Mouse (Mus musculus) myocyte (in vitro differentiated cells): ENCODE measurements around the gene Trmt1.

Experiments used
- CEBPB ChIP-seq: IDR thresholded peaks from 2 replicates; pipeline ENCODE4 v1.6.1; 2011; ENCODE audit warnings: mild to moderate bottlenecking, moderate library complexity; ENCODE audit not compliant: poor library complexity, insufficient read depth, severe bottlenecking
- E2F4 ChIP-seq: IDR thresholded peaks from one replicate; pipeline ENCODE4 v1.6.1; 2011; ENCODE audit warnings: mild to moderate bottlenecking, control low read depth, moderate library complexity; ENCODE audit not compliant: insufficient read depth
- MAX ChIP-seq: IDR thresholded peaks from one replicate; pipeline ENCODE4 v1.6.1; 2011; ENCODE audit warnings: low read depth, mild to moderate bottlenecking, control low read depth
- MYOD1 ChIP-seq, 3 experiments: IDR thresholded peaks; one replicate each; pipeline ENCODE4 v1.6.1; 2011; ENCODE audit warnings: control low read depth in 2 of 3, low read depth in 2 of 3, mild to moderate bottlenecking in 2 of 3, moderate library complexity in 1 of 3; ENCODE audit not compliant: insufficient read length in 2 of 3, control insufficient read depth in 1 of 3
- MYOG ChIP-seq, 3 experiments: IDR thresholded peaks; one replicate each; pipeline ENCODE4 v1.6.1; 2011; ENCODE audit warnings: control low read depth in 2 of 3, low read depth in 2 of 3, mild to moderate bottlenecking in 2 of 3; ENCODE audit not compliant: insufficient read length in 2 of 3, control insufficient read depth in 1 of 3, insufficient read depth in 1 of 3
- POLR2A ChIP-seq: IDR thresholded peaks from one replicate; pipeline ENCODE4 v1.6.1; 2011; ENCODE audit warnings: low read depth, mild to moderate bottlenecking, control low read depth, moderate library complexity; ENCODE audit not compliant: insufficient read length
- POLR2AphosphoS2 ChIP-seq: IDR thresholded peaks from one replicate; pipeline ENCODE4 v1.6.1; 2011; ENCODE audit warnings: low read depth, control low read depth; ENCODE audit not compliant: insufficient read length
- REST ChIP-seq: IDR thresholded peaks from one replicate; pipeline ENCODE4 v1.6.1; 2011; ENCODE audit warnings: mild to moderate bottlenecking, control low read depth, moderate library complexity; ENCODE audit not compliant: insufficient read depth, insufficient read length
- SRF ChIP-seq: IDR thresholded peaks from one replicate; pipeline ENCODE4 v1.6.1; 2011; ENCODE audit warnings: low read depth; ENCODE audit not compliant: control insufficient read depth, insufficient read length
- TCF12 ChIP-seq: IDR thresholded peaks from one replicate; pipeline ENCODE4 v1.6.1; 2011; ENCODE audit warnings: mild to moderate bottlenecking, control low read depth; ENCODE audit not compliant: poor library complexity, insufficient read depth, severe bottlenecking
- TCF3 ChIP-seq: IDR thresholded peaks from one replicate; pipeline ENCODE4 v1.6.1; 2011; ENCODE audit warnings: low read depth, control low read depth; ENCODE audit not compliant: insufficient read length
- USF1 ChIP-seq: IDR thresholded peaks from one replicate; pipeline ENCODE4 v1.6.1; 2011; ENCODE audit warnings: low read depth, mild to moderate bottlenecking, control low read depth, moderate library complexity

GRCm38 (mm10) chr8:84731371-84732177, 45.5 kb downstream of the Trmt1 start:
- no peak for TF ChIP-seq MAX
- no peak for TF ChIP-seq POLR2A
- TF ChIP-seq CEBPB: no peak
- no peak for TF ChIP-seq POLR2AphosphoS2
- TF ChIP-seq MYOD1 (IDR thresholded peaks at IDR 0.05; ENCODE audit: control insufficient read depth in 1 of 3, insufficient read length in 2 of 3, low read depth in 2 of 3): no peak
- TF ChIP-seq USF1: no peak
- TF ChIP-seq E2F4: no peak
- TF ChIP-seq MYOG (IDR thresholded peaks at IDR 0.05; ENCODE audit: control insufficient read depth in 1 of 3, insufficient read depth in 1 of 3, insufficient read length in 2 of 3, low read depth in 2 of 3): no peak
- TF ChIP-seq TCF12: no peak
- TF ChIP-seq SRF: no peak
- no peak for TF ChIP-seq TCF3
- no peak for TF ChIP-seq REST
